Mouse (Mus musculus): Measurements from ENCODE around the gene Cnnm2.

- TF ChIP-seq TCF12 (IDR thresholded peaks at IDR 0.05; ENCODE audit: insufficient read depth, poor library complexity, severe bottlenecking), result no peak
- TF ChIP-seq USF1 (IDR thresholded peaks at IDR 0.05; ENCODE audit: low read depth), result no peak
- TF ChIP-seq POLR2A (IDR thresholded peaks at IDR 0.05; ENCODE audit: insufficient read length, low read depth), result no peak
- TF ChIP-seq CEBPB (IDR thresholded peaks at IDR 0.05; ENCODE audit: insufficient read depth, poor library complexity, severe bottlenecking), result no peak
- no peak for TF ChIP-seq TCF3 (IDR thresholded peaks at IDR 0.05; ENCODE audit: insufficient read length, low read depth)
- TF ChIP-seq REST (IDR thresholded peaks at IDR 0.05; ENCODE audit: insufficient read depth, insufficient read length), result no peak
- TF ChIP-seq MAX (IDR thresholded peaks at IDR 0.05; ENCODE audit: low read depth), result no peak
These were observed 24.3 kb upstream of the Cnnm2 start for GRCm38 (mm10) chr19:46737106-46737505.
